Mouse (Mus musculus): ENCODE measurements at regions not wholly inside any gene's neighbourhood (a gene's known extent, or its start where the extent isn't known, plus 50 kb on each side); places are given as distances from the start of the nearest gene placed in this dataset.

GRCm38 (mm10) chr14:68338440-68338839, 955.7 kb downstream of the Synb start:
- Histone ChIP-seq H3K27me3 (ENCODE audit: insufficient read depth, low read length) (no peaks in the 10 kb centered on the region), H3K27ac (ENCODE audit: low read depth, low read length) (no peak overlapping the region), H3K36me3 (ENCODE audit: insufficient read depth) (no peaks in the 10 kb centered on the region), H3K9me3 (ENCODE audit: low read length) (no peaks in the 10 kb centered on the region), H3K9ac (no peak overlapping the region), H3K4me2 (ENCODE audit: low read depth) (no peak overlapping the region), H3K4me3 (ENCODE audit: low read depth, low read length) (no peak overlapping the region), H3K4me1 (ENCODE audit: insufficient read depth) (no peaks in the 10 kb centered on the region)
- 71% methylated on average over 5 of the region's 5 CpGs for WGBS
- DNase-seq (no peak), ATAC-seq (no peak)
- no peak for TF ChIP-seq CTCF (IDR thresholded peaks at IDR 0.05; ENCODE audit: low read depth)

- DNase-seq (no peak), ATAC-seq (no peak)
- no peak for TF ChIP-seq CTCF (IDR thresholded peaks at IDR 0.05; ENCODE audit: low read depth)
- no peak overlapping the region for H3K4me2 ChIP-seq (ENCODE audit: low read depth)
- H3K9ac ChIP-seq = no peak overlapping the region
- H3K4me3 ChIP-seq (ENCODE audit: low read depth, low read length) = no peak overlapping the region
- no peaks in the 10 kb centered on the region for H3K36me3 ChIP-seq (ENCODE audit: insufficient read depth)
- 89% methylated on average over 1 of the region's 1 CpGs for WGBS
- no peaks in the 10 kb centered on the region for H3K4me1 ChIP-seq (ENCODE audit: insufficient read depth)
- H3K9me3 ChIP-seq (ENCODE audit: low read length) = no peaks in the 10 kb centered on the region
- no peak overlapping the region for H3K27ac ChIP-seq (ENCODE audit: low read depth, low read length)
- no peaks in the 10 kb centered on the region for H3K27me3 ChIP-seq (ENCODE audit: insufficient read depth, low read length)
Observed at GRCm38 (mm10) chr14:68325061-68325460, 969.0 kb downstream of the Synb start.

- Histone ChIP-seq H3K4me2 (ENCODE audit: low read depth) (no peak overlapping the region), H3K36me3 (ENCODE audit: insufficient read depth) (no peaks in the 10 kb centered on the region), H3K9me3 (ENCODE audit: low read length) (no peaks in the 10 kb centered on the region), H3K27ac (ENCODE audit: low read depth, low read length) (no peak overlapping the region), H3K4me1 (ENCODE audit: insufficient read depth) (no peaks in the 10 kb centered on the region), H3K27me3 (ENCODE audit: insufficient read depth, low read length) (no peaks in the 10 kb centered on the region), H3K4me3 (ENCODE audit: low read depth, low read length) (no peak overlapping the region), H3K9ac (no peak overlapping the region)
- DNase-seq = no peak
- TF ChIP-seq CTCF (IDR thresholded peaks at IDR 0.05; ENCODE audit: low read depth) = no peak
- 64% methylated on average over 6 of the region's 6 CpGs for WGBS
- ATAC-seq = no peak
Observed at GRCm38 (mm10) chr14:68323008-68323407, 971.1 kb downstream of the Synb start.

GRCm38 (mm10) chr14:68307973-68308660, 986.0 kb downstream of the Synb start:
- DNase-seq (peak; percentile 64), ATAC-seq (peak; percentile 23; the same call in 1 of the 2 replicates)
- H3K27ac ChIP-seq (ENCODE audit: low read depth, low read length) = peak overlapping the region; percentile 17; the same call in 1 of the 2 replicates

GRCm38 (mm10) chr14:68305166-68305565, 988.9 kb downstream of the Synb start:
- Histone ChIP-seq H3K4me2 (ENCODE audit: low read depth) (no peak overlapping the region), H3K4me1 (ENCODE audit: insufficient read depth) (no peaks in the 10 kb centered on the region), H3K27me3 (ENCODE audit: insufficient read depth, low read length) (no peaks in the 10 kb centered on the region), H3K9me3 (ENCODE audit: low read length) (no peaks in the 10 kb centered on the region), H3K4me3 (ENCODE audit: low read depth, low read length) (no peak overlapping the region), H3K27ac (ENCODE audit: low read depth, low read length) (no peak overlapping the region), H3K36me3 (ENCODE audit: insufficient read depth) (no peaks in the 10 kb centered on the region), H3K9ac (no peak overlapping the region)
- 86% methylated on average over 8 of the region's 8 CpGs for WGBS
- ATAC-seq (no peak), DNase-seq (no peak)
- no peak for TF ChIP-seq CTCF (IDR thresholded peaks at IDR 0.05; ENCODE audit: low read depth)

More at GRCm38 (mm10) chr14:68307973-68308660, 986.0 kb downstream of the Synb start:
- H3K9ac ChIP-seq = no peak overlapping the region
- H3K4me2 ChIP-seq (ENCODE audit: low read depth) = no peak overlapping the region
- no peak for TF ChIP-seq CTCF (IDR thresholded peaks at IDR 0.05; ENCODE audit: low read depth)
- H3K27me3 ChIP-seq (ENCODE audit: insufficient read depth, low read length) = no peaks in the 10 kb centered on the region
- H3K9me3 ChIP-seq (ENCODE audit: low read length) = no peaks in the 10 kb centered on the region
- no peak overlapping the region for H3K4me3 ChIP-seq (ENCODE audit: low read depth, low read length)
- H3K4me1 ChIP-seq (ENCODE audit: insufficient read depth) = no peaks in the 10 kb centered on the region
- H3K36me3 ChIP-seq (ENCODE audit: insufficient read depth) = no peaks in the 10 kb centered on the region
- 59% methylated on average over 2 of the region's 2 CpGs for WGBS

GRCm38 (mm10) chr14:68301710-68302109, 992.4 kb downstream of the Synb start:
- DNase-seq (no peak), ATAC-seq (no peak; the same call in 1 of the 2 replicates)
- H3K36me3 ChIP-seq (ENCODE audit: insufficient read depth) = no peaks in the 10 kb centered on the region
- no peak overlapping the region for H3K9ac ChIP-seq
- H3K4me3 ChIP-seq (ENCODE audit: low read depth, low read length) = no peak overlapping the region
- no peaks in the 10 kb centered on the region for H3K4me1 ChIP-seq (ENCODE audit: insufficient read depth)
- no peak overlapping the region for H3K4me2 ChIP-seq (ENCODE audit: low read depth)
- H3K27ac ChIP-seq (ENCODE audit: low read depth, low read length) = no peak overlapping the region
- no peak for TF ChIP-seq CTCF (IDR thresholded peaks at IDR 0.05; ENCODE audit: low read depth)
- no peaks in the 10 kb centered on the region for H3K9me3 ChIP-seq (ENCODE audit: low read length)
- 65% methylated on average over 4 of the region's 4 CpGs for WGBS
- no peaks in the 10 kb centered on the region for H3K27me3 ChIP-seq (ENCODE audit: insufficient read depth, low read length)

GRCm38 (mm10) chr14:68285546-68285945, 1008.6 kb downstream of the Synb start:
- Histone ChIP-seq H3K36me3 (ENCODE audit: insufficient read depth) (no peaks in the 10 kb centered on the region), H3K4me1 (ENCODE audit: insufficient read depth) (no peaks in the 10 kb centered on the region), H3K9ac (no peak overlapping the region), H3K4me3 (ENCODE audit: low read depth, low read length) (no peak overlapping the region), H3K9me3 (ENCODE audit: low read length) (no peaks in the 10 kb centered on the region), H3K27ac (ENCODE audit: low read depth, low read length) (no peak overlapping the region), H3K4me2 (ENCODE audit: low read depth) (no peak overlapping the region), H3K27me3 (ENCODE audit: insufficient read depth, low read length) (no peaks in the 10 kb centered on the region)
- ATAC-seq (no peak), DNase-seq (no peak)
- 78% methylated on average over 3 of the region's 3 CpGs for WGBS
- TF ChIP-seq CTCF (IDR thresholded peaks at IDR 0.05; ENCODE audit: low read depth) = no peak

All from forebrain, postnatal 0 days (tissue).